Mouse (Mus musculus): ENCODE results near the gene B430305J03Rik.

GRCm38 (mm10) chr3:61376001-61376400 lies 10.2 kb upstream of the B430305J03Rik start:
- no peak for TF ChIP-seq CTCF (IDR thresholded peaks at IDR 0.05; ENCODE audit: low read depth)
- no peak for TF ChIP-seq EP300 (optimal IDR thresholded peaks at IDR 0.05)

All from stomach, postnatal 0 days (tissue).